Mouse (Mus musculus) embryonic facial prominence, embryonic 10.5 days (tissue): ENCODE results near the gene Ccdc137. TPM values are rescaled to one million over a fixed set of nuclear protein-coding genes. Genes with fewer than 3 reads are reported as not detected.
A peak's percentile ranks its signal among the peaks of the same experiment; 100 is the strongest.

Source experiments
- DNase-seq: peaks from one replicate; pipeline ENCODE4 v3.0.0-alpha.2; 2017; ENCODE audit warnings: low spot score
- H3K27ac ChIP-seq: fragments of 300-500 bp; sonication (generic); replicated peaks from 2 replicates; pipeline ENCODE4 v1.5.1; 2016; ENCODE audit warnings: mild to moderate bottlenecking
- H3K27me3 ChIP-seq: fragments of 300-500 bp; sonication (generic); replicated peaks from 2 replicates; pipeline ENCODE4 v1.6.1; 2016; ENCODE audit warnings: low read depth, mild to moderate bottlenecking; ENCODE audit not compliant: poor library complexity, severe bottlenecking
- H3K36me3 ChIP-seq: fragments of 300-500 bp; sonication (generic); replicated peaks from 2 replicates; pipeline ENCODE4 v1.6.1; 2016; ENCODE audit warnings: mild to moderate bottlenecking, moderate library complexity
- H3K4me1 ChIP-seq: fragments of 300-500 bp; sonication (generic); 2 replicates; pipeline ENCODE4 v1.6.1; 2016
- H3K4me3 ChIP-seq: fragments of 300-500 bp; sonication (generic); 2 replicates; pipeline ENCODE4 v1.5.1; 2016; ENCODE audit warnings: mild to moderate bottlenecking, moderate library complexity
- H3K9me3 ChIP-seq: fragments of 300-500 bp; sonication (generic); 2 replicates; pipeline ENCODE4 v1.6.1; 2016; ENCODE audit warnings: mild to moderate bottlenecking
- WGBS: fragments of 180-500 bp; shearing (Covaris S2); methylation state at CpG from one replicate; pipeline ENCODE4 v1.1.7; 2016; 5-methylcytosine and 5-hydroxymethylcytosine counted together
- polyA plus RNA-seq: library from polyadenylated mRNA; unstranded; fragments of >200 nt; fragmentation: Nextera tagmentation; extraction: Ambion mirVana; gene quantifications from 2 replicates; pipeline ENCODE4 v1.2.1, GENCODE M21; 2016

Gene Ccdc137
- polyA plus RNA-seq, 1 experiment from 2014 or later: 50.7 TPM

- peak; percentile 64 for DNase-seq
- peaks cover 47% of the 10 kb centered on the region for H3K4me1 ChIP-seq
- WGBS: under 1% methylated on average over 48 of the region's 48 CpGs
- peaks cover 70% of the 10 kb centered on the region for H3K36me3 ChIP-seq
- H3K27me3 ChIP-seq: no peaks in the 10 kb centered on the region
- H3K27ac ChIP-seq: peak overlapping the region; percentile 92
- H3K9me3 ChIP-seq: no peaks in the 10 kb centered on the region
- H3K4me3 ChIP-seq: peak overlapping the region; percentile 87
These were observed 34.3 kb downstream of the Ccdc137 start for GRCm38 (mm10) chr11:120492024-120492877.

GRCm38 (mm10) chr11:120492878-120493203, 34.9 kb downstream of the Ccdc137 start:
- 31% methylated on average over 3 of the region's 3 CpGs for WGBS
- Histone ChIP-seq H3K4me1 (peaks cover 47% of the 10 kb centered on the region), H3K27me3 (no peaks in the 10 kb centered on the region), H3K36me3 (peaks cover 70% of the 10 kb centered on the region), H3K4me3 (peak overlapping the region; percentile 87), H3K9me3 (no peaks in the 10 kb centered on the region), H3K27ac (peak overlapping the region; percentile 92)
- no peak for DNase-seq

- no peaks in the 10 kb centered on the region for H3K27me3 ChIP-seq
- DNase-seq: no peak
- no peaks in the 10 kb centered on the region for H3K9me3 ChIP-seq
- peak overlapping the region; percentile 92 for H3K27ac ChIP-seq
- 65% methylated on average over 3 of the region's 3 CpGs for WGBS
- peak overlapping the region; percentile 87 for H3K4me3 ChIP-seq
- H3K4me1 ChIP-seq: peaks cover 47% of the 10 kb centered on the region
- peaks cover 70% of the 10 kb centered on the region for H3K36me3 ChIP-seq
These were observed 35.4 kb downstream of the Ccdc137 start for GRCm38 (mm10) chr11:120493351-120493750.

DNA sequence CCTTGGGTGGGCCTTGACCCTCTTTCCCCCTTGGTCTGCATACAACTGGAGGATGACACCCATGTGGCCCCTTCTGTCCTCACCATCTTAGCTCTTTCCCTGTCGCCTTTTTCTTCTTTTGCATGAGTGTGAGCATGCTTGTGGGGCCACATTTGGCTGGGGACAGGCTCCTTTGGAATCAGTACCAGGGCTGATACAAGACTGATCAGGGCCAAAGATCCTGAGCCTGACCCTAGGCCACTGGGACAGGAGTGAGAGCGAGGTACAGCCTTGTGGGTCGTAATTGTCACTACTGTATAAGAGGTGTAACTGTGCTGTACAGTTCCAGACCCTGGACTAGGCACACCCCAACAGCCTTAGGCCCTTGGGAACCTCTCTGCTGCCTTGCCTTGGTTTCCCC, 36.0 kb downstream of the Ccdc137 start:
- H3K4me1 ChIP-seq: peaks cover 47% of the 10 kb centered on the region
- peaks cover 70% of the 10 kb centered on the region for H3K36me3 ChIP-seq

DNA sequence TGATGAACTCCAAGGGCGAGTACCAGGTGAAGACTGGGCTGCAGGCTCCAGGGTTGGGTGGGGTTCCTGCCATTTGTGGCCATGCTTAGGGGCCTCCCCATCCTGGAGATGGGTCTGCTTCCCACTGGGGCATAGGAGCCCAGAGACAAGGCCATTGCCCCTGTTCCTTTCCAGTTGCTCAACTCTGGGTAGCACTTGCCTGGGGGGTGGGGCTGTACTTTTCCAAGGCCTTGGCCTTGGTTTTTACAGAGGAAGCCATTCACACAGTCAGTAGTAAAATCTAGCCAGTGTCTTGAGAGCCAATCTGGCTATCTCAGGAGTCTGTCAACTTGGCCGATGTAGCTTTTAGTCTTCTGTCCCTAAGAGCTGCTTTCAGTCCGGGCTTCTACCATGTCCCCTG, 39.5 kb downstream of the Ccdc137 start:
- peaks cover 63% of the 10 kb centered on the region for H3K36me3 ChIP-seq
- no peaks in the 10 kb centered on the region for H3K27me3 ChIP-seq
- no peak overlapping the region for H3K27ac ChIP-seq
- WGBS: 90% methylated on average over 3 of the region's 3 CpGs
- H3K4me3 ChIP-seq: 0 out of 2 replicates have a peak overlapping the region, but pooled peaks have one; percentile 11
- DNase-seq: no peak
- no peaks in the 10 kb centered on the region for H3K9me3 ChIP-seq
- H3K4me1 ChIP-seq: peaks cover 23% of the 10 kb centered on the region

More for the DNA sequence above, 36.0 kb downstream of the Ccdc137 start:
- Histone ChIP-seq H3K27me3 (no peaks in the 10 kb centered on the region), H3K27ac (no peak overlapping the region), H3K9me3 (no peaks in the 10 kb centered on the region), H3K4me3 (0 out of 2 replicates have a peak overlapping the region, but pooled peaks have one; percentile 87)
- DNase-seq: no peak
- WGBS: 82% methylated on average over 3 of the region's 3 CpGs

- Histone ChIP-seq H3K27ac (no peak overlapping the region), H3K4me3 (peak overlapping the region; percentile 13; the same call in 1 of the 2 replicates), H3K27me3 (no peaks in the 10 kb centered on the region), H3K36me3 (peaks cover 63% of the 10 kb centered on the region), H3K9me3 (no peaks in the 10 kb centered on the region), H3K4me1 (peaks cover 15% of the 10 kb centered on the region)
- no peak for DNase-seq
- WGBS: 92% methylated on average over 12 of the region's 12 CpGs
These were observed 40.3 kb downstream of the Ccdc137 start for GRCm38 (mm10) chr11:120498226-120498625.

DNA sequence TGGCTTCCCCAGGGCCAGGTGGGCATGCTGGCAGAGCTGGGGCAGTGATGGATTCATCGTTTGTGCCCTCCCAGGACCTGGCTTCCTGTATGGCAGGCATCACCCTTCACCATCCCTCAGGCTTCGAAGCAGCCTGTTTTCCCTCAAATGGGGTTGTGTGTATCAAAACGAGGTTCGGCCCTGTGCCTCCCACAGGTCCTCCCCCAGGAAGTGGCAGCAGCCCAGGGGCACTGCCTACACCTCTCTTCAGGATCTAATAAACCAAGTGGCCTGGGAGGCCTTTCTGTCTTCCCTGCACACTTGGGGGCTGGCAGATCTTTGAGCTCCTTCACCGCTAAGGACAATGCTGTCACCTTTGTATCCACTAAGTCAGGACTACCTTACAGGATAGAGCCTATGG, 41.0 kb downstream of the Ccdc137 start:
- no peak for DNase-seq
- 0 out of 2 replicates have a peak overlapping the region, but pooled peaks have one; percentile 2 for H3K4me3 ChIP-seq

DNA sequence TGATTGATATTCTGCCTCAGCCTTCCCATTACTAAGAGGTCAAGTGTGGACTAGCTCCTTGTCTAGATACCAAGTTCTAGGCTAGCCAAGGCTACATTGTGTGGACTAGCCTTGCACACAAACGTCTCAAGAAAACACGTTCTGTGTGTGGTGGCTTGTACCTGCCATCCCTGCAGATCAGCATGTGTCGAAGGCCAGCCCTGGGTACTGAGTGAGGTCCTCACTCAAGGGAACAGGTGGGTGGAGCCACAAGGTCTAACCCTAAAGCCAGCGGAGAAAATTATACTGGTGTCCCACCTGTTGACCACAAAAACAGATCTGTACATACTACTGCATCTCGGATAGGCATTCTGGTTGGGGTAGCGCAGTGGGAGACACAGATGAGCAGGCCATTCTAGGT, 42.0 kb downstream of the Ccdc137 start:
- no peaks in the 10 kb centered on the region for H3K27me3 ChIP-seq
- no peak for DNase-seq
- H3K36me3 ChIP-seq: peaks cover 50% of the 10 kb centered on the region
- no peaks in the 10 kb centered on the region for H3K9me3 ChIP-seq
- H3K4me1 ChIP-seq: peaks cover 6% of the 10 kb centered on the region; the same call in 1 of the 2 replicates
- H3K27ac ChIP-seq: no peak overlapping the region
- WGBS: 85% methylated on average over 6 of the region's 6 CpGs
- H3K4me3 ChIP-seq: no peak overlapping the region

More for the DNA sequence above, 41.0 kb downstream of the Ccdc137 start:
- H3K4me1 ChIP-seq: peaks cover 8% of the 10 kb centered on the region; the same call in 1 of the 2 replicates
- WGBS: 89% methylated on average over 5 of the region's 5 CpGs
- no peaks in the 10 kb centered on the region for H3K27me3 ChIP-seq
- no peak overlapping the region for H3K27ac ChIP-seq
- peaks cover 60% of the 10 kb centered on the region for H3K36me3 ChIP-seq
- H3K9me3 ChIP-seq: no peaks in the 10 kb centered on the region

- WGBS: 19% methylated on average over 3 of the region's 3 CpGs
- H3K36me3 ChIP-seq: peaks cover 46% of the 10 kb centered on the region
These were observed 42.4 kb downstream of the Ccdc137 start for GRCm38 (mm10) chr11:120500357-120500756.

GRCm38 (mm10) chr11:120501018-120501417, 43.1 kb downstream of the Ccdc137 start:
- DNase-seq: peak; percentile 11
- Histone ChIP-seq H3K27ac (no peak overlapping the region), H3K4me1 (peaks cover 6% of the 10 kb centered on the region; the same call in 1 of the 2 replicates), H3K36me3 (peaks cover 39% of the 10 kb centered on the region), H3K9me3 (no peaks in the 10 kb centered on the region), H3K27me3 (no peaks in the 10 kb centered on the region), H3K4me3 (no peak overlapping the region)
- WGBS: 69% methylated on average over 6 of the region's 6 CpGs

More at GRCm38 (mm10) chr11:120500357-120500756, 42.4 kb downstream of the Ccdc137 start:
- Histone ChIP-seq H3K9me3 (no peaks in the 10 kb centered on the region), H3K27ac (no peak overlapping the region), H3K4me1 (peaks cover 6% of the 10 kb centered on the region; the same call in 1 of the 2 replicates), H3K4me3 (no peak overlapping the region), H3K27me3 (no peaks in the 10 kb centered on the region)
- peak; percentile 12 for DNase-seq

DNA sequence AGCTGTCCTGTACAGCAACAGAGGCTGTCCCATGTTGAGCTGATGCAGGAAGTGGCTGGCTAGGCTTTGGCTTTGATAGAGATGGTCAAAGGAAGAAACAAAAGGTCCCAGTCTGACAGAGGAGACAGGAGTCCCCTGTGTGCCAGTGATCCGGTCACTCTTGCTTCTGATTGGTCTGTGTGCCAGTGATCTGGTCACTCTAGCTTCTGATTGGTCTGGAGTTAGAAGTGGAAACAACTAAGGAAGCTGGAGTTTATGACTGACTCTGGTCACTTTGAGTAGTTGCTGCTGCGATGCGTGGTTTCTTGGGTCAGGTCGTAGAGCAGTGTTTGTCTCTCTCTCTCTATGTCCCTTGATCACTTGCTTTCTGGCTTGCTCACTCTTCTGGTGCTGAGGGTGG, 43.8 kb downstream of the Ccdc137 start:
- Histone ChIP-seq H3K36me3 (peaks cover 32% of the 10 kb centered on the region), H3K9me3 (no peaks in the 10 kb centered on the region), H3K27ac (no peak overlapping the region), H3K4me1 (peaks cover 6% of the 10 kb centered on the region; the same call in 1 of the 2 replicates), H3K4me3 (no peak overlapping the region), H3K27me3 (no peaks in the 10 kb centered on the region)
- DNase-seq: peak; percentile 7
- 94% methylated on average over 4 of the region's 4 CpGs for WGBS

GRCm38 (mm10) chr11:120505661-120506060, 47.7 kb downstream of the Ccdc137 start:
- Histone ChIP-seq H3K4me1 (peaks cover 14% of the 10 kb centered on the region), H3K4me3 (no peak overlapping the region), H3K9me3 (no peaks in the 10 kb centered on the region), H3K27ac (no peak overlapping the region), H3K27me3 (no peaks in the 10 kb centered on the region), H3K36me3 (no peaks in the 10 kb centered on the region)
- WGBS: 86% methylated on average over 3 of the region's 3 CpGs
- DNase-seq: no peak

DNA sequence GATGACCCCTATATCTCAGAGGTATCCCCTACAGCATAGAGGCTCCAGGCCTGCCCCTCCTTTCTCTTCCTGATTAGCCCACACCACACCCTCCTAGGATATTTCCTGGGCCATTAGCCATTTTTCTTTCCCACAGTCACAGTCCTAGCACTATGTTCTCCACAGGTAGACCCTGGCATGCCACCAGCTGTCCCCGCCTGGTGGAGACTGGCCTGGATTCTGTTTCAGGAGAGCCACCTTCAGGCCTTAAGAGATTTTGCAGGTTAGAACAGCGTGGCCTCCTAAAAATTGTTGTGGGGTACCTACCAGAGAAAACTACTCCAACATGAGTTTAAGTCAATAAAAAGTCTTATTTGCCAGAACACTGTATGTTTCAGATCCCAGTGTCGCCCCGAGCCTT, 49.0 kb downstream of the Ccdc137 start:
- H3K9me3 ChIP-seq: no peaks in the 10 kb centered on the region
- 0 out of 2 replicates have a peak, but pooled peaks cover 4% of the 10 kb centered on the region for H3K27me3 ChIP-seq
- DNase-seq: peak; percentile 15
- 63% methylated on average over 4 of the region's 4 CpGs for WGBS
- H3K27ac ChIP-seq: no peak overlapping the region
- no peak overlapping the region for H3K4me3 ChIP-seq
- peaks cover 21% of the 10 kb centered on the region for H3K4me1 ChIP-seq
- H3K36me3 ChIP-seq: no peaks in the 10 kb centered on the region
